Mouse (Mus musculus): ENCODE results near the gene H2-K1.
"Not testable (repeated sequence)": the region's sequence is repeated elsewhere in the genome, so short reads cannot be mapped to it uniquely, and the experiment has no call there.

DNA sequence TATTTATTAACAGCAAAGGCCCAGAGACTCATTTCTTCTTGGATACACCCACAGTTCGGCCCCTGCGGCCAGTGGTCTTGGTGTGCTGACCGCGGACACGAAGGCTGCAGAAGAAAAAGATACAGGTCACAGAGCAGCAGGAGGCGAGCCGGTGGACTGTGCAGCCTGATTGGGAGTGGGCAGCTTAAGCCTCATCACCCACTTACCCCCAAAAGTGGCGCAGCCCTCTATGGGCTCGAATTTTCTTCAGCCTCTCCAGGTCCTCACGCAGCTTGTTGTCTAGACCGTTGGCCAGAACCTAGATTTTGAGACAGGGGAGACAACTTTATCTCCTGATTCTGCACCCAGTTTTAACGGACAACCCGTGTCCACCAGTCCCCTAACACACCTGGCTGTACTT lies 48.1 kb downstream of the H2-K1 start:
- not testable (repeated sequence) for TF ChIP-seq UBTF (IDR thresholded peaks at IDR 0.05; ENCODE audit: low read depth, low read length); POLR2A (IDR thresholded peaks at IDR 0.05; ENCODE audit: low read depth, low read length); CTCF (conservative IDR thresholded peaks at IDR 0.05 in 1 of 2, IDR thresholded peaks at IDR 0.05 in 1 of 2; ENCODE audit: low read depth in 2 of 2, low read length in 2 of 2); SMC3 (IDR thresholded peaks at IDR 0.05; ENCODE audit: low read depth, low read length); ZC3H11A (IDR thresholded peaks at IDR 0.05; ENCODE audit: low read depth, low read length); MAZ (IDR thresholded peaks at IDR 0.05; ENCODE audit: low read depth, low read length); TBP (conservative IDR thresholded peaks at IDR 0.05; ENCODE audit: low read depth, low read length)
